Mouse (Mus musculus): ENCODE results near the gene Rnase12. TPM values are rescaled to one million over a fixed set of nuclear protein-coding genes. Genes with fewer than 3 reads are reported as not detected.

The Rnase12 gene
- polyA plus RNA-seq, 2 experiments, result 0.14 TPM; not detected in 1

- WGBS, result 20% methylated on average over 3 of the region's 3 CpGs
Measured at GRCm38 (mm10) chr14:51093496-51093895, 36.0 kb upstream of the Rnase12 start.

DNA sequence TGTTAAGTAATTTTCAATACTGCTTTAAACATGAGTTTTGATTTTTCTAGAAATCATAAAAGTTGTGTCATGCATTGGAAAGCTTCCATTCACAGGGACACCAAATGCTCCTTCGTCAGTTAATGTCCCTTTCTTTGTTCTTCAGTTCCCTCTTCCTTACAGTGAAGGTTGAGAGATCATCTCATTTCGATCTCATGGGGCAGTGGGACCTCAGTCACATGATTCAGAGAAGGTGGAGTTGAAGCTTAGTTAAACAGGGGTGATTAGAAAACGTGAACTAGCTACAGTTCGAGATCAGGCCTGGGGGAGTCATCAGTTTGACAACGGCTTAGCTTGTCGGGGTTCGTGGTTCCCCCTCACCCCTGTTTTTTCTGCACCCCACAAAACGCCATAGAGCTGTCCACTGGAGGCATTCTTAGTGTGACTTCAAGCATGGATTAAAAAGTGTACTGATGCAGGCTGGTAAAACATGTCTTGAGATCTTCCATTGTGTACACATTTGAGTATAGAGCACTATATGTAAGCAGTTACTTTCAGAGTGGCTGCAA, 34.7 kb upstream of the Rnase12 start:
- DNase-seq (ENCODE audit: low spot score) (no peak), ATAC-seq (ENCODE audit: low FRiP score, low read depth) (no peak)
- H3K4me2 ChIP-seq (replicated peaks; ENCODE audit: low read depth, low read length, severe bottlenecking), result peak overlapping the region; percentile 69; the same call in 1 of the 2 replicates
- peak overlapping the region; percentile 66 for H3K4me3 ChIP-seq (replicated peaks; ENCODE audit: low read length)
- H3K9me3 ChIP-seq (ENCODE audit: control insufficient read depth, low read length), result no peaks in the 10 kb centered on the region
- no peak overlapping the region for H3K27ac ChIP-seq (replicated peaks; ENCODE audit: low read depth, low read length)
- no peak overlapping the region for H3K9ac ChIP-seq (ENCODE audit: low read depth, low read length, severe bottlenecking)
- no peak for TF ChIP-seq POLR2A (IDR thresholded peaks at IDR 0.05; ENCODE audit: borderline replicate concordance, extremely low read depth, insufficient read depth, insufficient read length)
- H3K4me1 ChIP-seq (ENCODE audit: control insufficient read depth, insufficient read depth, low read length), result no peaks in the 10 kb centered on the region
- H3K36me3 ChIP-seq (ENCODE audit: control insufficient read depth, insufficient read depth, low read length), result no peaks in the 10 kb centered on the region
- 54% methylated on average over 8 of the region's 8 CpGs for WGBS
- no peaks in the 10 kb centered on the region for H3K27me3 ChIP-seq (ENCODE audit: control insufficient read depth, insufficient read depth, low read length)

More at GRCm38 (mm10) chr14:51093496-51093895, 36.0 kb upstream of the Rnase12 start:
- Histone ChIP-seq H3K36me3 (ENCODE audit: control insufficient read depth, insufficient read depth, low read length) (no peaks in the 10 kb centered on the region), H3K4me3 (replicated peaks; ENCODE audit: low read length) (no peak overlapping the region), H3K27me3 (ENCODE audit: control insufficient read depth, insufficient read depth, low read length) (no peaks in the 10 kb centered on the region), H3K4me2 (replicated peaks; ENCODE audit: low read depth, low read length, severe bottlenecking) (no peak overlapping the region), H3K9me3 (ENCODE audit: control insufficient read depth, low read length) (no peaks in the 10 kb centered on the region), H3K4me1 (ENCODE audit: control insufficient read depth, insufficient read depth, low read length) (no peaks in the 10 kb centered on the region), H3K27ac (replicated peaks; ENCODE audit: low read depth, low read length) (no peak overlapping the region), H3K9ac (ENCODE audit: low read depth, low read length, severe bottlenecking) (no peak overlapping the region)
- ATAC-seq (ENCODE audit: low FRiP score, low read depth) (no peak), DNase-seq (ENCODE audit: low spot score) (no peak)
- no peak for TF ChIP-seq POLR2A (IDR thresholded peaks at IDR 0.05; ENCODE audit: borderline replicate concordance, extremely low read depth, insufficient read depth, insufficient read length)

GRCm38 (mm10) chr14:51090921-51091900, 33.8 kb upstream of the Rnase12 start, which contains the start of the genes Rnase4 and Ang:
Gene Rnase4, plus strand, starts transcription at chr14:51091077.
Gene Ang, plus strand, starts transcription at chr14:51091150.
- H3K4me1 ChIP-seq (ENCODE audit: control insufficient read depth, insufficient read depth, low read length), result no peaks in the 10 kb centered on the region
- no peaks in the 10 kb centered on the region for H3K9me3 ChIP-seq (ENCODE audit: control insufficient read depth, low read length)
- H3K4me3 ChIP-seq (replicated peaks; ENCODE audit: low read length), result peak within 1 kb of the TSS; percentile 66
- peak within 1 kb of the TSS; percentile 83 for H3K27ac ChIP-seq (replicated peaks; ENCODE audit: low read depth, low read length)
- TF ChIP-seq POLR2A (IDR thresholded peaks at IDR 0.05; ENCODE audit: borderline replicate concordance, extremely low read depth, insufficient read depth, insufficient read length), result no peak
- H3K36me3 ChIP-seq (ENCODE audit: control insufficient read depth, insufficient read depth, low read length), result no peaks in the 10 kb centered on the region
- peak within 1 kb of the TSS; percentile 67 for H3K9ac ChIP-seq (ENCODE audit: low read depth, low read length, severe bottlenecking)
- ATAC-seq (ENCODE audit: low FRiP score, low read depth) (peak; percentile 53), DNase-seq (ENCODE audit: low spot score) (peak; percentile 76)
- no peaks in the 10 kb centered on the region for H3K27me3 ChIP-seq (ENCODE audit: control insufficient read depth, insufficient read depth, low read length)
- WGBS, result 7% methylated on average over 33 of the region's 33 CpGs
- peak within 1 kb of the TSS; percentile 69 for H3K4me2 ChIP-seq (replicated peaks; ENCODE audit: low read depth, low read length, severe bottlenecking)

DNA sequence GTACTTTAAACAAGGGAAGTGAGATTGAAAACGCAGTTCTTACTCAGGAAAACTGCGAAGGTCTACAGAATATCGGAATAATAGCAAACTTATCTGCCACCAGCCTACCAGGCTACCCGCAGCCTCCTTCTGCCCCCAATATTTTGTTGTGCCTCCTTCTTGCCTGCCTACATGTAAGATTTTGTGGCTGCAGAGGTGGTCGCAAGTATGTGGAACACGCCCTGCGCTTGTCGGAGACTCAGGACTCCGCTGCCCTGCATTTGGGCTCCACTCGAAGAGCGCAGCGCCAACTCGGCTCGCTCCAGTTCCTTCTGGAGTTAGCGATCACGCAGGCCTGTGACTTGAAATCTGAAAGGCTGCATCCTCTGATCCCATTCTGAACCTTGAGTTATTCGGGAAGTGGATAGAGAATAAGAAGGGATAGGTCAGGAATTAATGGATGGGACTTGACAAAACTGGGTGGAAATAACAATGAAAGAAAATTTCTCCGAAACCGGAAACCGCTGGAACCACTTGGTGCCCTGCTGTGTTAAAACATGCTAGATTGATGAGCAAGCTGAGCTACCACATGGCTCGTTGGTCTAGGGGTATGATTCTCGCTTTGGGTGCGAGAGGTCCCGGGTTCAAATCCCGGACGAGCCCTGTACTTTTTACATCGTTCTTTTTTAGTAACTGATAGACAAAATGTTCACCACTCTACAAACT, 32.8 kb upstream of the Rnase12 start:
- DNase-seq (ENCODE audit: low spot score) (peak; percentile 90), ATAC-seq (ENCODE audit: low FRiP score, low read depth) (peak; percentile 75)
- 0 out of 2 replicates have a peak, but pooled peaks have one; percentile 28 for TF ChIP-seq POLR2A (IDR thresholded peaks at IDR 0.05; ENCODE audit: borderline replicate concordance, extremely low read depth, insufficient read depth, insufficient read length)
- Histone ChIP-seq H3K9ac (ENCODE audit: low read depth, low read length, severe bottlenecking) (peak overlapping the region; percentile 67), H3K27me3 (ENCODE audit: control insufficient read depth, insufficient read depth, low read length) (no peaks in the 10 kb centered on the region), H3K4me3 (replicated peaks; ENCODE audit: low read length) (peak overlapping the region; percentile 66), H3K9me3 (ENCODE audit: control insufficient read depth, low read length) (no peaks in the 10 kb centered on the region), H3K36me3 (ENCODE audit: control insufficient read depth, insufficient read depth, low read length) (no peaks in the 10 kb centered on the region), H3K4me1 (ENCODE audit: control insufficient read depth, insufficient read depth, low read length) (no peaks in the 10 kb centered on the region), H3K4me2 (replicated peaks; ENCODE audit: low read depth, low read length, severe bottlenecking) (peak overlapping the region; percentile 69), H3K27ac (replicated peaks; ENCODE audit: low read depth, low read length) (peak overlapping the region; percentile 83)
- under 1% methylated on average over 27 of the region's 27 CpGs for WGBS

DNA sequence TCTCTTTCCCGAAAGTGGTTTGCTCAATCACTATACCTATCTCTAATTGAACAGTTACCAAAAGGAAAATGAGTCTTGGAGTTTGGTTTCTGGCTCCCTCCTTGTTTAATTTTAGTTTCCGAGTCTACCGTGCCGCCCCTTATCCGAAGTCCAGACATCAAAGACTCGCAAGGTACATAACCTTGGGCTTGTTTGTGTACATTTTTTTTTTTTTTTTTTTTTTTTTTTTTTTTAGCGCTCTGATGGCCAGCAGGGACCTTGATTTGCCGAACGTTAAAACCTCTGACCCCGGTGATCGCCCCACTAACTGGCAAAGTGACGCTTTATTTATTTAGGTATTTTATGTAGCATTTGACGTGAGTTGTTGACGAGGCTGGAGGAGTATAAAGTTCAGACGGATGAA, 32.2 kb upstream of the Rnase12 start:
- H3K27ac ChIP-seq (replicated peaks; ENCODE audit: low read depth, low read length), result peak overlapping the region; percentile 83
- H3K9ac ChIP-seq (ENCODE audit: low read depth, low read length, severe bottlenecking), result peak overlapping the region; percentile 67
- peak overlapping the region; percentile 69 for H3K4me2 ChIP-seq (replicated peaks; ENCODE audit: low read depth, low read length, severe bottlenecking)
- no peak for TF ChIP-seq POLR2A (IDR thresholded peaks at IDR 0.05; ENCODE audit: borderline replicate concordance, extremely low read depth, insufficient read depth, insufficient read length)
- H3K9me3 ChIP-seq (ENCODE audit: control insufficient read depth, low read length), result no peaks in the 10 kb centered on the region
- no peaks in the 10 kb centered on the region for H3K4me1 ChIP-seq (ENCODE audit: control insufficient read depth, insufficient read depth, low read length)
- H3K4me3 ChIP-seq (replicated peaks; ENCODE audit: low read length), result peak overlapping the region; percentile 66
- no peaks in the 10 kb centered on the region for H3K27me3 ChIP-seq (ENCODE audit: control insufficient read depth, insufficient read depth, low read length)
- no peak for DNase-seq (ENCODE audit: low spot score)
- no peaks in the 10 kb centered on the region for H3K36me3 ChIP-seq (ENCODE audit: control insufficient read depth, insufficient read depth, low read length)
- WGBS, result under 1% methylated on average over 15 of the region's 15 CpGs
- ATAC-seq (ENCODE audit: low FRiP score, low read depth), result no peak; the same call in 1 of the 2 replicates
